Mouse (Mus musculus): Measurements from ENCODE around the gene Tcirg1. TPM values are rescaled to one million over a fixed set of nuclear protein-coding genes. Genes with fewer than 3 reads are reported as not detected.

Gene Tcirg1
- 10 to 100 TPM; 80.5 to 91.9 TPM for total RNA-seq (2021)
- long read RNA-seq, experiment 1, transcript Tcirg1-201 (20 exons, 2,688 nt), result major isoform, 28 of 65 reads
- long read RNA-seq, experiment 1, partial matches to known transcripts, result 12 of 65 reads
- long read RNA-seq, experiment 1, other reads (novel, unspliced or antisense), result 23 of 65 reads
- long read RNA-seq, experiment 2, transcript Tcirg1-201 (20 exons, 2,688 nt), result major isoform, 29 of 92 reads
- long read RNA-seq, experiment 2, partial matches to known transcripts, result 13 of 92 reads
- long read RNA-seq, experiment 2, other reads (novel, unspliced or antisense), result 48 of 92 reads

- peak; percentile 55 to 72 for DNase-seq (ENCODE audit: low spot score in 2 of 2)
Observed at GRCm38 (mm10) chr19:3906795-3907786, at the start of gene Tcirg1. Tcirg1 (minus strand) TSS chr19:3907133.

GRCm38 (mm10) chr19:3955804-3956203 lies 48.9 kb upstream of the Tcirg1 start:
- DNase-seq (ENCODE audit: low spot score in 2 of 2), result no peak

- no peak for DNase-seq (ENCODE audit: low spot score in 2 of 2)
Observed at GRCm38 (mm10) chr19:3955033-3955432, 48.1 kb upstream of the Tcirg1 start.

- no peak for DNase-seq (ENCODE audit: low spot score in 2 of 2)
Observed at GRCm38 (mm10) chr19:3952099-3952498, 45.2 kb upstream of the Tcirg1 start.

GRCm38 (mm10) chr19:3951461-3951860 lies 44.5 kb upstream of the Tcirg1 start:
- DNase-seq (ENCODE audit: low spot score in 2 of 2), result no peak

GRCm38 (mm10) chr19:3950331-3950730 lies 43.4 kb upstream of the Tcirg1 start:
- DNase-seq (ENCODE audit: low spot score in 2 of 2), result no peak

- no peak for DNase-seq (ENCODE audit: low spot score in 2 of 2)
Observed at GRCm38 (mm10) chr19:3948546-3948945, 41.6 kb upstream of the Tcirg1 start.

GRCm38 (mm10) chr19:3947813-3948212 lies 40.9 kb upstream of the Tcirg1 start:
- DNase-seq (ENCODE audit: low spot score in 2 of 2), result no peak

GRCm38 (mm10) chr19:3946715-3947114 lies 39.8 kb upstream of the Tcirg1 start:
- DNase-seq (ENCODE audit: low spot score in 2 of 2), result peak in 1 of 2 experiments; percentile 49

GRCm38 (mm10) chr19:3945872-3946564 lies 39.1 kb upstream of the Tcirg1 start:
- DNase-seq (ENCODE audit: low spot score in 2 of 2), result no peak

GRCm38 (mm10) chr19:3942986-3943735 lies 36.2 kb upstream of the Tcirg1 start:
- DNase-seq (ENCODE audit: low spot score in 2 of 2), result no peak

GRCm38 (mm10) chr19:3942315-3942714 lies 35.4 kb upstream of the Tcirg1 start:
- DNase-seq (ENCODE audit: low spot score in 2 of 2), result no peak

- peak in 1 of 2 experiments; percentile 52 for DNase-seq (ENCODE audit: low spot score in 2 of 2)
Observed at GRCm38 (mm10) chr19:3935896-3936850, 29.2 kb upstream of the Tcirg1 start.

- DNase-seq (ENCODE audit: low spot score in 2 of 2), result peak; percentile 55 to 67
Observed at GRCm38 (mm10) chr19:3935032-3935895, 28.3 kb upstream of the Tcirg1 start, which contains the start of gene Unc93b1. Unc93b1 (plus strand) TSS chr19:3935186.

GRCm38 (mm10) chr19:3931716-3932115 lies 24.8 kb upstream of the Tcirg1 start:
- DNase-seq (ENCODE audit: low spot score in 2 of 2), result no peak

- no peak for DNase-seq (ENCODE audit: low spot score in 2 of 2)
Observed at GRCm38 (mm10) chr19:3930262-3931057, 23.5 kb upstream of the Tcirg1 start.

- peak; percentile 85 to 92 for DNase-seq (ENCODE audit: low spot score in 2 of 2)
Observed at GRCm38 (mm10) chr19:3929211-3929941, 22.4 kb upstream of the Tcirg1 start, which contains the start of gene Aldh3b1. Aldh3b1 (minus strand) TSS chr19:3929808.
